Mouse (Mus musculus): ENCODE results near the gene Gjb1. TPM values are rescaled to one million over a fixed set of nuclear protein-coding genes. Genes with fewer than 3 reads are reported as not detected.
A peak's percentile ranks its signal among the peaks of the same experiment; 100 is the strongest.
"Not testable (repeated sequence)": the region's sequence is repeated elsewhere in the genome, so short reads cannot be mapped to it uniquely, and the experiment has no call there.

Gene Gjb1
- 0.10 and 0.60 TPM in 2 replicates for polyA plus RNA-seq (2015; fragmentation: Nextera tagmentation; extraction: Ambion mirVana)

GRCm38 (mm10) chrX:101376190-101376968, at the start of gene Gjb1:
TSS of gene Gjb1 (plus strand) at chrX:101376378.
- ATAC-seq (replicated peaks; ENCODE audit: extremely low read depth, insufficient read depth, low FRiP score) = no peak
- no peaks in the 10 kb centered on the region for H3K36me3 ChIP-seq (ENCODE audit: control insufficient read depth, insufficient read depth)
- WGBS = 66% methylated on average over 7 of the region's 7 CpGs
- H3K27ac ChIP-seq (ENCODE audit: low read length) = no peak within 1 kb of the TSS
- no peak within 1 kb of the TSS for H3K9ac ChIP-seq (ENCODE audit: low read length)
- H3K4me3 ChIP-seq (ENCODE audit: low read length) = no peak within 1 kb of the TSS
- H3K9me3 ChIP-seq (replicated peaks; ENCODE audit: control insufficient read depth, low read length) = no peaks in the 10 kb centered on the region
- H3K4me1 ChIP-seq (ENCODE audit: control insufficient read depth, insufficient read depth, low read length) = no peaks in the 10 kb centered on the region
- peaks cover 2% of the 10 kb centered on the region; the same call in 1 of the 2 replicates for H3K27me3 ChIP-seq (ENCODE audit: control insufficient read depth, insufficient read depth, low read length)
- no peak within 1 kb of the TSS for H3K4me2 ChIP-seq (ENCODE audit: low read depth, low read length)

GRCm38 (mm10) chrX:101329372-101330028, 46.7 kb upstream of the Gjb1 start:
- Histone ChIP-seq H3K9me3 (replicated peaks; ENCODE audit: control insufficient read depth, low read length) (no peaks in the 10 kb centered on the region), H3K4me3 (ENCODE audit: low read length) (no peak overlapping the region), H3K9ac (ENCODE audit: low read length) (peak overlapping the region; percentile 57), H3K4me2 (ENCODE audit: low read depth, low read length) (no peak overlapping the region), H3K27ac (ENCODE audit: low read length) (peak overlapping the region; percentile 53), H3K27me3 (ENCODE audit: control insufficient read depth, insufficient read depth, low read length) (no peaks in the 10 kb centered on the region), H3K36me3 (ENCODE audit: control insufficient read depth, insufficient read depth) (no peaks in the 10 kb centered on the region), H3K4me1 (ENCODE audit: control insufficient read depth, insufficient read depth, low read length) (peaks cover 4% of the 10 kb centered on the region; the same call in 1 of the 2 replicates)
- ATAC-seq (replicated peaks; ENCODE audit: extremely low read depth, insufficient read depth, low FRiP score) = no peak
- WGBS = 16% methylated on average over 7 of the region's 10 CpGs

GRCm38 (mm10) chrX:101332031-101332374, 44.2 kb upstream of the Gjb1 start:
- H3K27me3 ChIP-seq (ENCODE audit: control insufficient read depth, insufficient read depth, low read length) = no peaks in the 10 kb centered on the region
- peak overlapping the region; percentile 63 for H3K4me2 ChIP-seq (ENCODE audit: low read depth, low read length)
- peak overlapping the region; percentile 94 for H3K27ac ChIP-seq (ENCODE audit: low read length)
- H3K4me1 ChIP-seq (ENCODE audit: control insufficient read depth, insufficient read depth, low read length) = peaks cover 4% of the 10 kb centered on the region; the same call in 1 of the 2 replicates
- WGBS = 41% methylated on average over 9 of the region's 9 CpGs
- peak overlapping the region; percentile 66 for H3K9ac ChIP-seq (ENCODE audit: low read length)
- H3K9me3 ChIP-seq (replicated peaks; ENCODE audit: control insufficient read depth, low read length) = no peaks in the 10 kb centered on the region
- ATAC-seq (replicated peaks; ENCODE audit: extremely low read depth, insufficient read depth, low FRiP score) = peak; percentile 0; the same call in 1 of the 2 replicates
- no peaks in the 10 kb centered on the region for H3K36me3 ChIP-seq (ENCODE audit: control insufficient read depth, insufficient read depth)
- peak overlapping the region; percentile 35 for H3K4me3 ChIP-seq (ENCODE audit: low read length)

GRCm38 (mm10) chrX:101332375-101333211, 43.6 kb upstream of the Gjb1 start:
- Histone ChIP-seq H3K36me3 (ENCODE audit: control insufficient read depth, insufficient read depth) (no peaks in the 10 kb centered on the region), H3K27ac (ENCODE audit: low read length) (peak overlapping the region; percentile 94), H3K4me2 (ENCODE audit: low read depth, low read length) (peak overlapping the region; percentile 71), H3K4me1 (ENCODE audit: control insufficient read depth, insufficient read depth, low read length) (peaks cover 4% of the 10 kb centered on the region; the same call in 1 of the 2 replicates), H3K4me3 (ENCODE audit: low read length) (peak overlapping the region; percentile 51), H3K9me3 (replicated peaks; ENCODE audit: control insufficient read depth, low read length) (no peaks in the 10 kb centered on the region), H3K27me3 (ENCODE audit: control insufficient read depth, insufficient read depth, low read length) (no peaks in the 10 kb centered on the region), H3K9ac (ENCODE audit: low read length) (peak overlapping the region; percentile 71)
- WGBS = 14% methylated on average over 32 of the region's 49 CpGs
- peak; percentile 97 for ATAC-seq (replicated peaks; ENCODE audit: extremely low read depth, insufficient read depth, low FRiP score)

- no peaks in the 10 kb centered on the region for H3K36me3 ChIP-seq (ENCODE audit: control insufficient read depth, insufficient read depth)
- H3K4me2 ChIP-seq (ENCODE audit: low read depth, low read length) = no peak overlapping the region
- no peaks in the 10 kb centered on the region for H3K27me3 ChIP-seq (ENCODE audit: control insufficient read depth, insufficient read depth, low read length)
- no peaks in the 10 kb centered on the region for H3K9me3 ChIP-seq (replicated peaks; ENCODE audit: control insufficient read depth, low read length)
- no peak overlapping the region for H3K27ac ChIP-seq (ENCODE audit: low read length)
- H3K9ac ChIP-seq (ENCODE audit: low read length) = no peak overlapping the region
- 88% methylated on average over 5 of the region's 5 CpGs for WGBS
- H3K4me1 ChIP-seq (ENCODE audit: control insufficient read depth, insufficient read depth, low read length) = peaks cover 4% of the 10 kb centered on the region; the same call in 1 of the 2 replicates
- H3K4me3 ChIP-seq (ENCODE audit: low read length) = no peak overlapping the region
- ATAC-seq (replicated peaks; ENCODE audit: extremely low read depth, insufficient read depth, low FRiP score) = no peak
Observed at GRCm38 (mm10) chrX:101334606-101335005, 41.6 kb upstream of the Gjb1 start.

GRCm38 (mm10) chrX:101338666-101339065, 37.5 kb upstream of the Gjb1 start:
- H3K4me3 ChIP-seq (ENCODE audit: low read length) = no peak overlapping the region
- ATAC-seq (replicated peaks; ENCODE audit: extremely low read depth, insufficient read depth, low FRiP score) = no peak
- H3K27ac ChIP-seq (ENCODE audit: low read length) = no peak overlapping the region
- no peaks in the 10 kb centered on the region for H3K4me1 ChIP-seq (ENCODE audit: control insufficient read depth, insufficient read depth, low read length)
- 41% methylated on average over 4 of the region's 4 CpGs for WGBS
- no peaks in the 10 kb centered on the region for H3K27me3 ChIP-seq (ENCODE audit: control insufficient read depth, insufficient read depth, low read length)
- H3K9me3 ChIP-seq (replicated peaks; ENCODE audit: control insufficient read depth, low read length) = no peaks in the 10 kb centered on the region
- no peak overlapping the region for H3K4me2 ChIP-seq (ENCODE audit: low read depth, low read length)
- no peaks in the 10 kb centered on the region for H3K36me3 ChIP-seq (ENCODE audit: control insufficient read depth, insufficient read depth)
- no peak overlapping the region for H3K9ac ChIP-seq (ENCODE audit: low read length)

- H3K4me2 ChIP-seq (ENCODE audit: low read depth, low read length); H3K27me3 ChIP-seq (ENCODE audit: control insufficient read depth, insufficient read depth, low read length); H3K4me3 ChIP-seq (ENCODE audit: low read length); H3K4me1 ChIP-seq (ENCODE audit: control insufficient read depth, insufficient read depth, low read length); H3K27ac ChIP-seq (ENCODE audit: low read length); H3K9me3 ChIP-seq (replicated peaks; ENCODE audit: control insufficient read depth, low read length); ATAC-seq (replicated peaks; ENCODE audit: extremely low read depth, insufficient read depth, low FRiP score); H3K36me3 ChIP-seq (ENCODE audit: control insufficient read depth, insufficient read depth); H3K9ac ChIP-seq (ENCODE audit: low read length): not testable (repeated sequence)
- 48% methylated on average over 2 of the region's 2 CpGs for WGBS
Observed at GRCm38 (mm10) chrX:101342837-101343236, 33.3 kb upstream of the Gjb1 start.

- WGBS = 86% methylated on average over 2 of the region's 2 CpGs
- no peak overlapping the region for H3K4me3 ChIP-seq (ENCODE audit: low read length)
- no peak overlapping the region for H3K4me2 ChIP-seq (ENCODE audit: low read depth, low read length)
- H3K4me1 ChIP-seq (ENCODE audit: control insufficient read depth, insufficient read depth, low read length) = no peaks in the 10 kb centered on the region
- no peaks in the 10 kb centered on the region for H3K27me3 ChIP-seq (ENCODE audit: control insufficient read depth, insufficient read depth, low read length)
- no peak overlapping the region for H3K9ac ChIP-seq (ENCODE audit: low read length)
- no peaks in the 10 kb centered on the region for H3K36me3 ChIP-seq (ENCODE audit: control insufficient read depth, insufficient read depth)
- H3K27ac ChIP-seq (ENCODE audit: low read length) = no peak overlapping the region
- ATAC-seq (replicated peaks; ENCODE audit: extremely low read depth, insufficient read depth, low FRiP score) = no peak
- no peaks in the 10 kb centered on the region for H3K9me3 ChIP-seq (replicated peaks; ENCODE audit: control insufficient read depth, low read length)
Observed at GRCm38 (mm10) chrX:101345456-101345855, 30.7 kb upstream of the Gjb1 start.
